Mouse (Mus musculus) heart, adult 9 months (tissue): ENCODE data around the gene Ints2.
A peak's percentile ranks its signal among the peaks of the same experiment; 100 is the strongest.
"Not testable (repeated sequence)": the region's sequence is repeated elsewhere in the genome, so short reads cannot be mapped to it uniquely, and the experiment has no call there.

Experiments used
- DNase-seq, 2 experiments: peaks; one replicate each; pipeline ENCODE4 v3.0.0; 2022; ENCODE audit warnings: low spot score in 2 of 2

Gene Ints2

DNA sequence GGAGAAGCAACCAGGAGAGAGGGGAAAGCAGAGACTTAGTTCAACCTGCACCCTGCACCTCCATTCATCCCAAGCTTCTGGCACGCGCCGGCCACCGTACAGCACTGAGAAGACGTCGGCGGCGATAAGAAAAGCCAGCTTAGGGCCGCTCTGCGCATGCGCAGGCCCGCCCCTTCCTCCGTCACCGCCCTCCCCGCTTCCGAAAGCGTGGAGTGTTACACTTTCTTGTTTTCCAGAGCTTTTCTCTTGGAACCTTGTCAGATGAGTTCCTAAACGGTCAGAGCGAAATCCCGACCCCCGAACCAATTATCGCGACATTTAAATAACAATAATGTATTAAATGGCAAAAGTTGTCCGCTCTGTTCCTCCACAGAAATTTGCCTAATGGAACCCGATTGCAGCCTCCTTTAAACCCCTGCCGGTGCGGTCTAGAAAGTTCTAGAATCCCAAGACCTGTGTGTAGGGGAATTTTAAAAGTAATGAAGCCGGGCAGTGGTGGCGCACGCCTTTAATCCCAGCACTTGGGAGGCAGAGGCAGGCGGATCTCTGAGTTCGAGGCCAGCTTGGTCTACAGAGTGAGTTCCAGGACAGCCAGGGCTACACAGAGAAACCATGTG is at the start of gene Ints2:
TSS of gene Ints2 (minus strand) at position 116 of the 617 bp plus-strand sequence.
- peak; percentile 92 for DNase-seq

DNA sequence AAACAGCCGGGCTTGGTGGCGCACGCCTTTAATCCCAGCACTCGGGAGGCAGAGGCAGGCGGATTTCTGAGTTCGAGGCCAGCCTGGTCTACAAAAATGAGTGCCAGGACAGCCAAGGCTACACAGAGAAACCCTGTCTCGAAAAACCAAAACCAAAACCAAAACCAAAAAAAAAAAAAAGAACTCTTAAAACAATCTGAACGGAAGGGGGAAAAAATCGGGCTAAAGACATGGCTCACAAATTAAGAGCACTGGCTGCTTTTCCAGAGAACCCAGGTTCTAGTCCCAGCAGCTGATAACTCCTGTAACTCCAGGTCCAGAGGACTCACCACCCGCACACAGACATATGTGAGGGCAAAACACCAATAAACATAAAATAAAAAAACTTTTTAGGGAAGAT is 34.8 kb upstream of the Ints2 start:
- DNase-seq, result not testable (repeated sequence)

DNA sequence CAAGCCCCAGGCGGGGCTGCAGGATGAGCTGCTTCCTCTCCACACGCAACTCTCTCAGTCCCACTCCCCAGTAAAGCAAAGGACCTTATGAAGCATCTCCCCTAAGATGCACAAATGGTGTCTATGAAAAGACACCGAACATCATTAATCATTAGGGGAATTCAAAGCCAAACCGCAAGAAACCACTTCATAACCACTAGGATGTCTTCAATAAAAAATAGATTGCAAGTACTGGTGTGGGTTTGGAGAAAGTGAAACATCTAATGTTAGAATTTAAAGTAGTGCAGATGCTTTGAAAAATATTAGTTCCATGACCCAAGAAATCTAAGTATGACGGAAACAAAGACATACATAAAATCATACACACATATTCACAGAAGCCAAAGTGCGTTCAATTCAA is 34.3 kb upstream of the Ints2 start:
- no peak for DNase-seq

DNA sequence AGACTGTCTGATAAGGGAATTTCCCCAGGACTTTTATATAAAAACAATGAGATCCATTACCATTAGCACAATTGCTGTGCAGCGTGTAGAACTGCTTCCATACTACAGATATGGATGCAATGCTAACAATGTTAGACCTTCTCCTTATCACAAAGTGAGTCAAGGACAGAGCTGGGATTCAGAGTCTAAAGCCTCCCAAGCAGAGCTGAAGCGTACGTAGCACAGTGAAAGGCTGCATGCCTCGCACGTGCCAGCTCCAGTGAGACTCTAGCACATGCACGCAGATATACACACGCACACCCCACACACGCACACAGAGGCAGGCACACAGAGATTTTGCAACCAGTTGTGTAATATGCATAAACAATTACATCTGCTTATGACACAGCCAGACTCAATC is 28.4 kb upstream of the Ints2 start:
- no peak for DNase-seq

DNA sequence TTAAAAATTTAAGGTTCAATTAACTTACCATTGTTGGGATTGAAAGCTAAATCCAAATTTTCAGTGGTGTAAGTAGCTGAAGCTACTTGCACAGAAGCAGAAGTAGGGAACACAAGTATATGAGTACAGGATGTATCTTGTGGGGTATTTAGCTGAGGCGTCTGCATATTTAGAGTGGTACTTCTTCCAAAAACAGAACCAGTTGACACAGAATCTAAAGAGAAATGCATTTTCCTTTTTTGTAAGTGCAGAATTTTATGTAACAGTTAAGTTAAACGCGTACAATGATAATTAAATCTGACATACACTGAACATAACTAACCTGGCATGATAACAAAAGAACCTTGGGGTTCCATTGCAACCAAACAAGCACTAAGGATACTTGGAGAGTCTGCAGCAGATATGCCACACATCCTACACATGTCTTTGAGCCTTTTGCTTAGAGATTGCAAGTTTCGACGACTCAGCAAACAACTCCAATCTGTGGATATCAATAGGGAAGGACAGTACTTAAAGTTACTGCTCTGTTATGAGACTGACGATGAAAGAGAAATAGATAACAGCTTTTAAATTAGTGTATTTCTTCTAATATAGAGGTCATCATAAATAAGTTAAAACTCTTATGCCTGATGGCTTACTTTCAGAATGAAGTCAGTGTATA is 21.2 kb upstream of the Ints2 start:
- no peak for DNase-seq

DNA sequence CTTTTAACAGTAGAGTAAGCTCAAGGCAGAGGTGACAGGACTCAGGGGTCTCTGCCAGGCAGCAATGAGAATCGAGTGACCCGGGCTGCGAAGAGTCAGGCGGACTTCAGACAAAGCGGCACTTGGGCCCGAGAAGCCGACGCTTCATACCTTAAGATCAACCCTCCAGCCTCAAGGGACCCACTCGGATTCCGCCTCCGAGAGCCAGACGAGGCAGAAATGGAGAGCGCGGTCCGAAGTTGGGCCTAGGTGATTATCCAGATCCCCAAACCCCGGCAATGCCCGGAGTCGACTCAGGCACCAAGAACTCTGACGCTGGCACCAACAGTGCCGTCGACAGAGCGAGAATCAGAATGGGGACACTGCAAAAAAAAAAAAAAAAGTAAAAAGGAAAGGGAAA is 321 bp downstream of the Ints2 start:
- DNase-seq, result peak in 1 of 2 experiments; percentile 4

DNA sequence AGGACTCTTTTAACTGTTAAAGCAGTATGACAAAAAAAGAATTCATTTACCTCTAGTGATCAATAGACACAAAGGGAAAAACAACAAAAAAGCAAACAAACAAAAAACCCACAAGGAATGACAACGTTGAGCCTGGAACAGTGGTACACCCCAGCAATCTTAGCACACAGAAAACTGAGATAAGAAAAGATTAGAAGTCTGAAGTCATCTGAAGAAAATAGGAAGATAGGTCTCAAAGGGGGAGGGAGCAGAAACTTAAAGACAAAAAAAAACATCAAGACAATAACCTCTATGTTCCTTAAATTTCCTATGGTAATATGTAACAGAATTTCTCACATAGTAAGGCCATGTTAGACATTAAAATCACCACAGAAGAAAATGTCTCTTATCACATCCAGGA is 4.0 kb downstream of the Ints2 start:
- no peak for DNase-seq

DNA sequence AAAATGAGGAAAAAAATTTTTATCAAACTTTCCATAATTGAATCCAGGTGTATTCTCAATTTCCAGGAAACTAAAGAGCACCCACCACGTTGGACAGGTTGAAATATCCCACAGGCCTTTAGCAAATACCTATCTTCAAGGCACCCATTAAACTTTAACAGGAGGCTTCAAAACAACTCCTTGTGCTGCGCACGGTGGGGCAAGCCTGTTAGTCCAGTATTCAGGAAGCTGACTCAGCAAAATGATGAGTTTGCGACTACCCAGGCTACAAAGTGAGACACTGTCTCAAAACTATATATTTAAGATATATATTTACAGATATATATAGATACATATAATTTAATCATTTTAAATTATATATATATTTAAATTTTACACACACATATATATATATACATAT is 24.9 kb downstream of the Ints2 start:
- DNase-seq, result no peak

DNA sequence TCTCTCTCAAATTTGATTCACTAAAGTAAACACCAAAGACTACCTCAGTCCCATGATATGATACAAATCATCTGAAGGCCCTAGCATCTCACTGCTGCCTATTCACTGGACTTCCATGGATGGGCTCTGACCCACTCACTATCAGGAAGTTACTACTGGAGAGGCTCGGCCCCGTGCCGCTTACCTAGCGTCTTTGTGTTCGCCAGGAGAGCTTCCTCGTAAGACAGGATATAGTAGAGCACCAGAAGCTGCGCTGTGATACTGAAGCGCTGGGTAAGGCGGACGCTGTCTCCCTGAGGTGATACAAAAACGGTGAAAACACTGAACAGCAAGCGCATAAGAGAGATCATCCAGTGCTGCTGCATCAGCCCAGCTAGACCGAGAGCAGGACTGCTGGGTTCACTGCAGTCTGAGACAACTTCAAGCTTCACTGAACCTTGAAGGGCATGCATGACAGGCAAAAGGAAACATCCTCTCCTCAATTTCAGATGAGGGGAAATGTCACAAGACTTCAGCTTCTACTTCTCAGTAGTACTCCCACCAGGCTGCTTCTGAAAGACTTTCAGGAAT is 25.5 kb downstream of the Ints2 start:
- DNase-seq, result no peak

DNA sequence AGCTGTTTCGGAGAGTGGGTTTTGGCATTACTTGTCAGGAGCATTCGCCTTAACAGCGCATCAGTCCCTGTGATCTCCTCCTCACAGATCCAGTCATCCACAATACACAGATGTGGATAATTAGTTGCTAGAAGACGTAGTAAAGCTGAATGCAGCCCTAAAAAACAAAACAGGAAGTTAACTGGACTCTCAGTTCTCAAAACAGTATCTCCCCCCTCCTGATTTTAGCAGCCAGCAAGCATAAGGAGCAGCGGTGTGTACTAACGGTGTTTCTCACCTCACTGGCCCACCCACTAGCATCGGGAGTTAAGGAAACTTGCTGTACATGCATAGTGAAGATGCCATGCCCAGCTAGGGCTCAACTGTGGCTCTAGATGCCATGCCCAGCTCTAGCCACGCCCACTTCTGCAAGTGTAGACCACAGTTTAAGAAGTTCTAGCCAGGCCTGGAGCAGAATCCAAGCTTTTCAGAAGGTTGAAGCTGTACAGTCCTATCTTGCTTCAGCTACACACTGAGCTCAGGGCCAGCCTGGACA is 30.7 kb downstream of the Ints2 start:
- DNase-seq, result no peak

DNA sequence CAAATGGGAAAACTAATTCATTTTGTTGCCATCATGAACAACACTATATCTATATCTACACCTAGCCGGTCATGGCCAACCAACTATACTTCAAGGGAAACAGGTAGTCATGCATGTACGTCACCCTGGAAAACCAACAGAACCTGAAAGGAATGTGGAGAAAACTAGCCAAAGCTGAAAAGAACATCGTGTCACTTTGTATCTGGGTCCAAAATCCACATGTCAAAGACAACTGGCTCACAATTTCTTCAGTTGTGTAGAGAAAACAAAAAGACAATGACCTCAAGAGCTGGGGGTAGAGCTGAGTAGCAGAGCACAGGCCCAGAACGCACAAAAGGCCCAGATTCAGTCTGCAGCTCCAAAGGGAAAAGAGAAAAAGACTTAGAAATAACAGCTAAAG is 31.6 kb downstream of the Ints2 start:
- DNase-seq, result no peak

DNA sequence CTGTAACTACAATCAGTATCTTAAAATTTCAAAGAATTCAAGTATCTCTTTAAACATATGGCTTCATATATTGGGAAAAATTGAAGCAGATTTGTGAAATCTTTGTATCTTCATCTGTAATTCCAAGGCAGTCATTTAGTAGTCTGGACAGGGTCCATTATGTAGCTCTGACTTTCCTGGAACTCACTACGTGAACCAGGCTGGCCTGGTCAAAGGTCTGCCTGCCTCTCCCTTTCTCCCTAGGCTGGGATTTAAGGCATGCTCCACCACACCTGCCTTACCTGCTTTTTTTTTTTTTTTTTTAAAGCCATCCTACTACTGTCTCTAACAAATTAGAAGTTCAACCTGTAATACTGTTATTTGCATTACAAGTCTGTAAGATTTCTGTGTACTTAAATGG is 45.6 kb downstream of the Ints2 start:
- DNase-seq, result no peak

DNA sequence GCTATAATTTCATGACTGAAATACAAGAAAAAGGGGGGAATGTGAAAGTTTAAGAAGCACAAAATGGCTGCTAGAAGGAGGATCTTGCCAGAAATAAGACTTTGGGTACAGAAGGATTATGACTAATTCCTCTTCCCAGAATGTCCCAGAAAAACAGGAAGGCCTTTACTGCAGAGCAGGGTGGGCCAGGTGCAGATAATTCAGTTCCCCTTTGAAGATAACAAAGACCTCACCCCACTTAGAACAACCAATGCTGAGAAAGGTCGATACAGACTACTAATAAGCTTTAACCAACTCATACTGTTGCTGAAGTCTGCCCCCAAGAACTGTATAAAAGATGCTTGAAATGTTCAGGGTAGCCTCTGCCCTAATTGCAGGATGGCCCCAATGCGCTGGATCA is 48.3 kb downstream of the Ints2 start:
- no peak for DNase-seq

DNA sequence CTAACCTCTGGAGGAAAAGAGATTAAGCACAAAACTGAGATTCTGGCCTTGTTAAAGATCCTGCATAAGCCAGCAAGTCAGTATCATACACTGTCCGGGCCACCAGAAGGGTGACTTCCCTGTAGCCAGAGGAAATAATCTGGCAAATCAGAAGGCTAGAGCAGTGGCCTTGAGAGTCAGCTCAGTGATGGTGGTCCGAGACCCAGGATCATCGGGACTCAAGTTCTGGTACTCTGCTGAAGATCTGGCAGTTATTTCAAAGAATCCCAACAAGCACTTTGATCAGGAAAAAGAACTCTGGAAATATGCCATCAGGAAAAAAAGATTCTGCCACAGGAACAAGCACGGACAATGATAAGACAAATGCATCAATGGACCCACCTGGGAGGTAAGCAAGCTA is 51.5 kb downstream of the Ints2 start:
- DNase-seq, result no peak

DNA sequence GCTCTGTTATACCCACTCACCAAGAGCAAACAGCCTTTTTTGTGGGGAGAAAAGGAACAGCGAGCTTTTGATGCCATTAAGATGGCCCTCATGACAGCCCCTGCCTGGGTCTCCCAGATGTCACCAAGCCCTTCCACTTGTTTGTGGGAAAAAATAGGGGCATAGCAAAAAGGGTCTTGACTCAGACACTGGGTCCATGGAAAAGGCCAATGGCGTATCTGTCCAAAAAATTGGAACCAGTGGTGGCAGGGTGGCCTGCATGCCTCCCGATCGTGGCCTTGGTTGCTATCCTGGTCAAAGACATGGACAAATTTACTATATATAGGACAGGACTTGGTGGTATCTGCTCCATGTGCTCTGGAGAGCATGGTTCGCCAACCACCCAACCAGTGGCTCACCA is 52.3 kb downstream of the Ints2 start:
- no peak for DNase-seq

DNA sequence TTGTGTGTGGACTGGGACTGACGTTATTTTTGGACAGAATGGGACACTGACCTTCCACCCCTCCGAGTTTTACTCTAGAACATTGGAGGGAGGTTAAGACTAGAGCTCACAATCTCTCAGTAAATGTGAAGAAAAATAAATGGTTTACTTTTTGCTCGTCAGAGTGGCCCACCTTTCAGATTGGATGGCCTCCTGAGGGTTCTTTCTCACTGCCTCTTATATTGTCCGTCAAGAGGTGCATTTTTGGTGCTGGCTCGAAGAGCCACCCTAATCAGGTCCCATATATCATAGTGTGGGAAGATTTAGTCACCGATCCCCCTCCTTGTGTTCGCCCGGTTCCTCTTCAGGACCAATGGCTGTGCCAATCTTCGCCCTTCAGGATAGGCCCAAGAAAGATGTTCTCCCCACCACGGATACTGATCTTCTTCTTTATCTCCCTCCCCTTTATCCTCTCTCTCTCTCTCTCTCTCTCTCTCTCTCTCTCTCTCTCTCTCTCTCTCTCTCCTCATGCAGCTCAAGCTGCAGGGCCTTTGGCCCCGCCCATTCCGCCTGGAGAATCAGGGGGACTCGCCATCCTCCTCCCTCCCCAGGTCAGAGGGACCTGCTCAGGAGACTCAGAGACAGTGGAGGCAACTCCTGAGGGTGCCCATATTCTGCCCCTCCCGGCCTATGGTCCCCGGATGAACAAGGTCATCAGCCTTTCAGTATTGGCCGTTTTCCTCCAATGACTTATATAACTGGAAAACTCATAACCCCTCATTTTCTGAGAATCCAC is 55.3 kb downstream of the Ints2 start:
- DNase-seq, result peak in 1 of 2 experiments; percentile 12

DNA sequence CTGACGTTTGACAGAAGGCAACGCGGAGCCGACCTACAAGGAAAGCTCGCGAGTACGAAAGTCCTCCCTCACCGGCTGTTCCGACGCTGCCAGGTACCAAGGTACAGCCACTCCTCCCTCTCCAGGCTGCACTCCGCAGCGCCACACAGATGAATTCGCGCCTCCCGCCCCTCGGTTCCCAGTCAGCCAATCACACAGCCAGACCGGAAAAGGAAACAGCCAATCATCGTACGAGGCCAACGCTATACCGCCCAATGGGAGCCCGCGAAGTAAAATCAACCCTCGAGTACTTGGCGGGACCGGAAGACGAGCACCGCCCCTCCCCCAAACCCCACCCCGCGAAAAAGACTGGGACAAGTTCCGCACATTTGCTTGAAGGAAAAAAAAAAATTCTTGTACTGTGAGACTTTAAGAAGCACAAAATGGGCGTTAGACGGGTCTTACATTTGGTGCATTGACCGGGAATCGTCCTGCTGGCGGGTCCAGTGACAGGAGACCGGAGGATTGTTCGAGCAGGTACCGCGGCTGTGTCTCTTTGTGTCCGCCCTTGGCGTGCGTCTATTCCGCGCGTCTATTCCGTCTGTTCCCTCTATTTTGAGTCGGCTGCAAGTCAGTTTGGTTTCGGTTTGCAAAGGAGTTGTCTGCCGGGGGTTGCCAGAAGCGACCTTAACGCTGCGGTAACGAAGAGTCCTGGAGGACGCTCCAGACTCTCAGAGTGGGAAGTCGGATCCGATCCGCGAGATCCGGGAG is 56.2 kb downstream of the Ints2 start, which contains the start of gene Brip1:
TSS of gene Brip1 (minus strand) at position 157 of the 750 bp plus-strand sequence.
- peak; percentile 91 to 93 for DNase-seq

DNA sequence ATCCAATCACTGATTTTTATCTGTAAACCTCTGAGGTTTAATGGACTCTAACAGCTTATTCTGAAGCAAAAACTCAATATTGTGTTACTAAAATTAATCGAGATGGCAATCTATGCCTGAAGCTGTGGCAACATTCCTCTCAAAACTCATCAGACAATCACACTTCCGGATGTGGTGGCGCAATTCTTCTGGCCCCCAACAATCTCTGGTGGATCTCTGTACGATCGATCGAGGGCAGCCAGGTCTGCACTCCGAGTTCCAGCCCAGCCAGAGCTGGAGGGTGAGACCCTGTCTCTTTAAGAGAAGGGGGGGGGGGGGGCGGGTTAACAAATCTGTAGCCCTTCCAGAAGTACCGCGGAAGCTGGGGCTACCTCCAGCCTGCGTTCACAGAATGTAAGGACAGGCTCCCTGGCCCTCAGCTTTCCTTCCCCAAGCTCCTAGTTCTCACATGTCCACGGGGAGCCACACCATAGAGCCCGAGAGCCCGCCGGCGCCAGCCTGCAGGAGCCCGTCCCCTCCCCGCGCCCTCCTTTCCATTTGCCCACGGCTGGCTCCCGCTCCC is 56.8 kb downstream of the Ints2 start:
- no peak for DNase-seq

DNA sequence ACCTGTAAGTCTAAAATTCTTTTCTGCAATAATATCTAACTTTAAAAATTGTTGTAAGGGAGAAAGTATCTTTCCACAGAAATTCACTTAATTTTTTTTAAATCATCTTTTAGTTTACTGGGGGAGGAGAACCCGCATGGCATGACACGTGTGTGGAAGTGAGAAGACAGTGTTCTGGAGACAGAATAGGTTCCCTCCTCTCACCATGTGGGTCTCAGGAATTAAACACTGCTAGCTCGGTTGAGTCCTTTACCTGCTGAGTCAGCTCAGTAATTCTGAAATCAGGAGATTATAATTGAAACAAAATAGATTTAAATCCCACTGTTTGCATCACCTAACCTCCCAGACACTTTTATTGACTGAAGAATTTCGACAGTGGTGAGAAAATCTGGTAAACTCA is 57.6 kb downstream of the Ints2 start:
- no peak for DNase-seq

DNA sequence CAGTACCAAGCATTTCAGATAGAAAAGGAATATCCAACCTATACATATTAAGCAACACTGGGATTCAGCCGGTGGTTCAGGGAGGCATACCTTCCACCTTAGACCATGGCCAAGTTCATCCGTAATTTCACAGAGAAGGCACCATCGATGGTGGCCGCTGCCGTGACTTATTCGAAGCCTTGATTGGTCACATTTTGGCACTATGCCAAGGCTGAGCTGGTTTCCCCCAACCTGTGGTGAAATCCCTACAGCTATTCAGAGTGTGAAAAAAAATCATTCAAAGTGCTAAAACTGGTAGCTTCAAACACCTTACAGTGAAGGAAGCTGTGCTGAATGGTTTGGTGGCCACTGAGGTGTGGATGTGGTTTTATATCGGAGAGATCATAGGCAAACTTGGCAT is 72.2 kb downstream of the Ints2 start:
- DNase-seq, result not testable (repeated sequence)

DNA sequence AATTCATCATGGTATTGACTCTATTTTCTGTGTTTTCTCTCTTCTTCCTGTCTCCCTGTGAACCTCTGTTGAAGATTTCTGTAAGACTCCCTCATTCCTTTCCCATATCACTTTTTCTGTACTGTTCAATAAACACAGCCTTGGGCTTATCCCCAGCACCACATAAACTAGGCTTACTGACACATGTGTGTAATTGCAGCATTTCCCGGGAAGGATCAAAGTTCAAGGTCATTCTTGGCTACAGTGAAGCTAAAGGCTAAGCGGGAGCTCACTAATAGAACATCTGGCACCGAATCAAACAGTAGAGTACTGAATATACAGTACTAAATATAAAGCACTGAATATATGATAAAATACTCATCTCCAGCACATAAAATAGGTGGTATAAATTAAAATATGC is 81.5 kb downstream of the Ints2 start:
- no peak for DNase-seq
